8 mouse cellular contexts compared by ENCODE assay signal in genomic region chr4:43668782-43669427, GRCm38 (mm10). TPM values are rescaled to one million over a fixed set of nuclear protein-coding genes. Genes with fewer than 3 reads are reported as not detected.
DNase-seq lines count a peak whose midpoint lies in the region; ATAC-seq and TF ChIP-seq lines count a peak whose summit lies in the region.

TSS of gene Tmem8b (plus strand) at chr4:43668971.
TSS of gene Fam221b (minus strand) at chr4:43669145.

- H3K36me3 ChIP-seq in heart, embryonic 14.5 days (ENCODE audit: control insufficient read depth, insufficient read depth, low read length), result no peaks in the 10 kb centered on the region; the same call in 1 of the 2 replicates
- H3K36me3 ChIP-seq in liver, embryonic 14.5 days (replicated peaks; ENCODE audit: control insufficient read depth, insufficient read depth, low read depth), result no peaks in the 10 kb centered on the region
- no peaks in the 10 kb centered on the region for H3K36me3 ChIP-seq in neural tube, embryonic 11.5 days (ENCODE audit: control insufficient read depth, insufficient read depth, low read length)
- no peaks in the 10 kb centered on the region for H3K36me3 ChIP-seq in stomach, postnatal 0 days (ENCODE audit: control insufficient read depth, insufficient read depth, low read length)

- H3K9ac ChIP-seq in heart, embryonic 14.5 days (ENCODE audit: low read length), result peak within 1 kb of the TSS; percentile 86
- H3K9ac ChIP-seq in liver, embryonic 14.5 days (replicated peaks), result peak within 1 kb of the TSS; percentile 48
- H3K9ac ChIP-seq in neural tube, embryonic 11.5 days (ENCODE audit: low read length), result peak within 1 kb of the TSS; percentile 77
- peak within 1 kb of the TSS; percentile 90 for H3K9ac ChIP-seq in stomach, postnatal 0 days (ENCODE audit: low read length)

- no peak for TF ChIP-seq EP300 in liver, embryonic 14.5 days (IDR thresholded peaks at IDR 0.05; ENCODE audit: low read depth)
- no peak for TF ChIP-seq EP300 in stomach, postnatal 0 days (optimal IDR thresholded peaks at IDR 0.05)

- peak; percentile 93 for DNase-seq in CD4-positive, CD25-positive, alpha-beta regulatory T cell, adult 2 months (ENCODE audit: low read depth, low spot score)
- peak; percentile 16 for DNase-seq in fat pad, adult 2 months (ENCODE audit: extremely low read depth, low read depth, low spot score)
- peak; percentile 93 to 96 for DNase-seq in kidney, postnatal 25 days
- peak; percentile 72 to 75 (median 72) for DNase-seq in liver, embryonic 14.5 days (ENCODE audit: low read depth in 3 of 3, low spot score in 3 of 3)
- DNase-seq in neural tube, embryonic 11.5 days (ENCODE audit: low spot score), result peak; percentile 90
- DNase-seq in stomach, postnatal 0 days (ENCODE audit: low spot score), result peak; percentile 93

- H3K4me2 ChIP-seq in heart, embryonic 14.5 days (ENCODE audit: low read length), result peak within 1 kb of the TSS; percentile 69
- peak within 1 kb of the TSS; percentile 67 for H3K4me2 ChIP-seq in liver, embryonic 14.5 days (ENCODE audit: low read depth)
- H3K4me2 ChIP-seq in neural tube, embryonic 11.5 days (ENCODE audit: low read depth), result peak within 1 kb of the TSS; percentile 91
- H3K4me2 ChIP-seq in stomach, postnatal 0 days (replicated peaks; ENCODE audit: low read depth), result peak within 1 kb of the TSS; percentile 93

- H3K27me3 ChIP-seq in heart, embryonic 14.5 days (ENCODE audit: control insufficient read depth, insufficient read depth, low read length), result peaks cover 23% of the 10 kb centered on the region
- H3K27me3 ChIP-seq in liver, embryonic 14.5 days (ENCODE audit: control insufficient read depth, insufficient read depth, low read length), result peaks cover 9% of the 10 kb centered on the region
- 0 out of 2 replicates have a peak, but pooled peaks cover 7% of the 10 kb centered on the region for H3K27me3 ChIP-seq in neural tube, embryonic 11.5 days (ENCODE audit: control insufficient read depth, insufficient read depth, low read length)
- no peaks in the 10 kb centered on the region for H3K27me3 ChIP-seq in stomach, postnatal 0 days (ENCODE audit: control insufficient read depth, insufficient read depth, low read length)

- H3K27ac ChIP-seq in brown adipose tissue, adult 24 weeks (replicated peaks; ENCODE audit: low read depth, low read length), result 0 out of 2 replicates have a peak within 1 kb of the TSS, but pooled peaks have one; percentile 10
- peak within 1 kb of the TSS in 1 of 2 experiments; percentile 62; a peak in 2 of 4 replicates for H3K27ac ChIP-seq in heart, embryonic 14.5 days (replicated peaks in 1 of 2; ENCODE audit: control insufficient read depth in 1 of 2, insufficient read depth in 1 of 2, low read depth in 2 of 2, low read length in 2 of 2)
- H3K27ac ChIP-seq in liver, embryonic 14.5 days, result no peak within 1 kb of the TSS
- 0 out of 2 replicates have a peak within 1 kb of the TSS, but pooled peaks have one; percentile 5 for H3K27ac ChIP-seq in neural tube, embryonic 11.5 days (ENCODE audit: low read depth, low read length)
- H3K27ac ChIP-seq in stomach, postnatal 0 days (replicated peaks), result peak within 1 kb of the TSS; percentile 73

- no peak for TF ChIP-seq CTCF in liver, embryonic 14.5 days (IDR thresholded peaks at IDR 0.05; ENCODE audit: low read depth)
- no peak for TF ChIP-seq CTCF in stomach, postnatal 0 days (IDR thresholded peaks at IDR 0.05; ENCODE audit: low read depth)

- H3K4me1 ChIP-seq in brown adipose tissue, adult 24 weeks (ENCODE audit: control insufficient read depth, insufficient read depth, insufficient read length, low read length), result peaks cover 4% of the 10 kb centered on the region; the same call in 1 of the 2 replicates
- peaks cover 12 to 26% of the 10 kb centered on the region in 2 experiments for H3K4me1 ChIP-seq in heart, embryonic 14.5 days (ENCODE audit: control insufficient read depth in 2 of 2, insufficient read depth in 2 of 2, low read length in 2 of 2)
- H3K4me1 ChIP-seq in liver, embryonic 14.5 days (replicated peaks; ENCODE audit: control insufficient read depth in 2 of 2, insufficient read depth in 2 of 2, low read length in 1 of 2), result peaks cover 5 to 9% of the 10 kb centered on the region in 2 experiments
- H3K4me1 ChIP-seq in neural tube, embryonic 11.5 days (ENCODE audit: control insufficient read depth, insufficient read depth, low read length), result 0 out of 2 replicates have a peak, but pooled peaks cover 7% of the 10 kb centered on the region
- 0 out of 2 replicates have a peak, but pooled peaks cover 4% of the 10 kb centered on the region for H3K4me1 ChIP-seq in stomach, postnatal 0 days (replicated peaks; ENCODE audit: control insufficient read depth, insufficient read depth)

- no peaks in the 10 kb centered on the region for H3K9me3 ChIP-seq in heart, embryonic 14.5 days (ENCODE audit: control insufficient read depth, low read length)
- no peaks in the 10 kb centered on the region for H3K9me3 ChIP-seq in liver, embryonic 14.5 days (ENCODE audit: control insufficient read depth, low read length)
- no peaks in the 10 kb centered on the region for H3K9me3 ChIP-seq in neural tube, embryonic 11.5 days (ENCODE audit: control insufficient read depth, low read length)
- no peaks in the 10 kb centered on the region for H3K9me3 ChIP-seq in stomach, postnatal 0 days (ENCODE audit: control insufficient read depth, low read length)

- ATAC-seq in heart, embryonic 14.5 days (ENCODE audit: insufficient number of reproducible peaks, insufficient read depth, low FRiP score, low read depth), result peak; percentile 89
- ATAC-seq in liver, embryonic 14.5 days (ENCODE audit: insufficient read depth), result peak; percentile 95
- peak; percentile 91 for ATAC-seq in neural tube, embryonic 11.5 days (ENCODE audit: insufficient read depth, low FRiP score, low TSS enrichment)
- ATAC-seq in stomach, postnatal 0 days (ENCODE audit: low FRiP score, low TSS enrichment), result peak; percentile 95

- WGBS in heart, embryonic 14.5 days, result 1% methylated on average over 28 of the region's 41 CpGs
- 2% methylated on average over 38 of the region's 41 CpGs for WGBS in liver, embryonic 14.5 days (ENCODE audit: insufficient replicate concordance)
- WGBS in neural tube, embryonic 11.5 days, result 2% methylated on average over 35 of the region's 41 CpGs
- 2% methylated on average over 41 of the region's 41 CpGs for WGBS in stomach, postnatal 0 days

- H3K4me3 ChIP-seq in brown adipose tissue, adult 24 weeks (ENCODE audit: insufficient read depth, low read depth, low read length), result peak within 1 kb of the TSS; percentile 77
- H3K4me3 ChIP-seq in heart, embryonic 14.5 days (ENCODE audit: control insufficient read depth in 1 of 2, insufficient read depth in 1 of 2, low read depth in 1 of 2, low read length in 2 of 2), result peak within 1 kb of the TSS; percentile 71 to 73
- H3K4me3 ChIP-seq in liver, embryonic 14.5 days (ENCODE audit: insufficient read depth in 1 of 2, low read depth in 2 of 2, low read length in 2 of 2), result peak within 1 kb of the TSS; percentile 67 to 69
- H3K4me3 ChIP-seq in neural tube, embryonic 11.5 days (ENCODE audit: low read depth, low read length), result peak within 1 kb of the TSS; percentile 69
- H3K4me3 ChIP-seq in stomach, postnatal 0 days (ENCODE audit: low read depth, low read length), result peak within 1 kb of the TSS; percentile 83

RNA-seq across cellular contexts. Expression of gene Tmem8b, which starts in this region (rescaled TPM):
- polyA plus RNA-seq in brown adipose tissue, adult 24 weeks (2012; ENCODE audit: insufficient read depth, insufficient read length, missing spikeins), result 4.2 and 9.1 TPM in 2 replicates
- polyA plus RNA-seq in heart, embryonic 14.5 days (2014; fragmentation: Nextera tagmentation; extraction: Ambion mirVana), result 4.2 and 4.5 TPM in 2 replicates
- 0.22 and 0.37 TPM in 2 replicates for polyA plus RNA-seq in liver, embryonic 14.5 days (2012; rRNA removed)
- polyA plus RNA-seq in liver, embryonic 14.5 days (2014; fragmentation: Nextera tagmentation; extraction: Ambion mirVana), result 0.05 and 0.11 TPM in 2 replicates
- 5.4 and 5.7 TPM in 2 replicates for polyA plus RNA-seq in neural tube, embryonic 11.5 days (2014; fragmentation: Nextera tagmentation; extraction: Ambion mirVana)
- polyA plus RNA-seq in stomach, postnatal 0 days (2015; fragmentation: Nextera tagmentation; extraction: Ambion mirVana), result 2.0 and 2.4 TPM in 2 replicates

RNA-seq across cellular contexts. Expression of gene Fam221b, which starts in this region (rescaled TPM):
- 0.36 TPM in 1 of 2 replicates, not detected in the other for polyA plus RNA-seq in brown adipose tissue, adult 24 weeks (2012; ENCODE audit: insufficient read depth, insufficient read length, missing spikeins)
- polyA plus RNA-seq in heart, embryonic 14.5 days (2014; fragmentation: Nextera tagmentation; extraction: Ambion mirVana), result 3.9 and 4.5 TPM in 2 replicates
- polyA plus RNA-seq in liver, embryonic 14.5 days (2012; rRNA removed), result 0.01 and 0.02 TPM in 2 replicates
- 1.7 TPM in 2 replicates for polyA plus RNA-seq in liver, embryonic 14.5 days (2014; fragmentation: Nextera tagmentation; extraction: Ambion mirVana)
- polyA plus RNA-seq in neural tube, embryonic 11.5 days (2014; fragmentation: Nextera tagmentation; extraction: Ambion mirVana), result 2.4 and 3.4 TPM in 2 replicates
- polyA plus RNA-seq in stomach, postnatal 0 days (2015; fragmentation: Nextera tagmentation; extraction: Ambion mirVana), result 3.1 and 3.6 TPM in 2 replicates

Comparison
In these comparisons a context has a peak if more than half of its experiments do, and no peak if none do; other contexts are left out.
1. DNase-seq: peak in every context shown above with its lines; median percentile 94 in kidney, postnatal 25 days; 93 in CD4-positive, CD25-positive, alpha-beta regulatory T cell, adult 2 months; 93 in stomach, postnatal 0 days; 90 in neural tube, embryonic 11.5 days; 72 in liver, embryonic 14.5 days; 16 in fat pad, adult 2 months.